Mouse (Mus musculus): ENCODE measurements around the gene Slamf1.

The Slamf1 gene

GRCm38 (mm10) chr1:171791491-171791890, 24.6 kb downstream of the Slamf1 start:
- in situ Hi-C loops (cut with MboI; ENCODE audit: low pct_unique_long_range_greater_than_20kb in 1 of 2, low sequenced_read_pairs in 2 of 2, unreplicated experiment in 1 of 2): no loop called here

GRCm38 (mm10) chr1:171796185-171796584, 29.3 kb downstream of the Slamf1 start:
- in situ Hi-C loops (cut with MboI; ENCODE audit: low pct_unique_long_range_greater_than_20kb in 1 of 2, low sequenced_read_pairs in 2 of 2, unreplicated experiment in 1 of 2): no loop called here

GRCm38 (mm10) chr1:171797840-171798239, 30.9 kb downstream of the Slamf1 start:
- in situ Hi-C loops (cut with MboI; ENCODE audit: low pct_unique_long_range_greater_than_20kb in 1 of 2, low sequenced_read_pairs in 2 of 2, unreplicated experiment in 1 of 2): no loop called here

- in situ Hi-C loops (cut with MboI; ENCODE audit: low pct_unique_long_range_greater_than_20kb in 1 of 2, low sequenced_read_pairs in 2 of 2, unreplicated experiment in 1 of 2): loop anchor here in 1 of 2 experiments (25.0 kb wide), 1 partner anchor 438 kb away; no protein-coding TSS in a partner anchor
Measured at GRCm38 (mm10) chr1:171799648-171800047, 32.7 kb downstream of the Slamf1 start.

GRCm38 (mm10) chr1:171811048-171811447, 44.1 kb downstream of the Slamf1 start:
- in situ Hi-C loops (cut with MboI; ENCODE audit: low pct_unique_long_range_greater_than_20kb in 1 of 2, low sequenced_read_pairs in 2 of 2, unreplicated experiment in 1 of 2): loop anchor here in 1 of 2 experiments (25.0 kb wide), 1 partner anchor 426 kb away; no protein-coding TSS in a partner anchor

GRCm38 (mm10) chr1:171815545-171816439, 48.9 kb downstream of the Slamf1 start:
- in situ Hi-C loops (cut with MboI; ENCODE audit: low pct_unique_long_range_greater_than_20kb in 1 of 2, low sequenced_read_pairs in 2 of 2, unreplicated experiment in 1 of 2): loop anchor here in 1 of 2 experiments (25.0 kb wide), 1 partner anchor 422 kb away; no protein-coding TSS in a partner anchor

GRCm38 (mm10) chr1:171816991-171817390, 50.1 kb downstream of the Slamf1 start:
- in situ Hi-C loops (cut with MboI; ENCODE audit: low pct_unique_long_range_greater_than_20kb in 1 of 2, low sequenced_read_pairs in 2 of 2, unreplicated experiment in 1 of 2): loop anchor here in 1 of 2 experiments (25.0 kb wide), 1 partner anchor 420 kb away; no protein-coding TSS in a partner anchor

- in situ Hi-C loops (cut with MboI; ENCODE audit: low pct_unique_long_range_greater_than_20kb in 1 of 2, low sequenced_read_pairs in 2 of 2, unreplicated experiment in 1 of 2): loop anchor here (10.0 to 25.0 kb wide), 2 partner anchors 173 to 416 kb away; no protein-coding TSS in a partner anchor
Measured at GRCm38 (mm10) chr1:171821331-171821730, 54.4 kb downstream of the Slamf1 start.

- in situ Hi-C loops (cut with MboI; ENCODE audit: low pct_unique_long_range_greater_than_20kb in 1 of 2, low sequenced_read_pairs in 2 of 2, unreplicated experiment in 1 of 2): loop anchor here (10.0 kb wide), 1 partner anchor 169 kb away; no protein-coding TSS in a partner anchor
Measured at GRCm38 (mm10) chr1:171825462-171825861, 58.5 kb downstream of the Slamf1 start.

- in situ Hi-C loops (cut with MboI; ENCODE audit: low pct_unique_long_range_greater_than_20kb in 1 of 2, low sequenced_read_pairs in 2 of 2, unreplicated experiment in 1 of 2): loop anchor here (10.0 kb wide), 1 partner anchor 169 kb away; no protein-coding TSS in a partner anchor
Measured at GRCm38 (mm10) chr1:171826164-171826563, 59.2 kb downstream of the Slamf1 start.

- in situ Hi-C loops (cut with MboI; ENCODE audit: low pct_unique_long_range_greater_than_20kb in 1 of 2, low sequenced_read_pairs in 2 of 2, unreplicated experiment in 1 of 2): loop anchor here (10.0 kb wide), 1 partner anchor 167 kb away; no protein-coding TSS in a partner anchor
Measured at GRCm38 (mm10) chr1:171827674-171828073, 60.7 kb downstream of the Slamf1 start.

- in situ Hi-C loops (cut with MboI; ENCODE audit: low pct_unique_long_range_greater_than_20kb in 1 of 2, low sequenced_read_pairs in 2 of 2, unreplicated experiment in 1 of 2): no loop called here
Measured at GRCm38 (mm10) chr1:171839488-171839887, 72.6 kb downstream of the Slamf1 start, which contains the start of gene Cd84. TSS of gene Cd84 (plus strand) at chr1:171839697.

GRCm38 (mm10) chr1:171840450-171841023, 73.6 kb downstream of the Slamf1 start:
- in situ Hi-C loops (cut with MboI; ENCODE audit: low pct_unique_long_range_greater_than_20kb in 1 of 2, low sequenced_read_pairs in 2 of 2, unreplicated experiment in 1 of 2): no loop called here

- in situ Hi-C loops (cut with MboI; ENCODE audit: low pct_unique_long_range_greater_than_20kb in 1 of 2, low sequenced_read_pairs in 2 of 2, unreplicated experiment in 1 of 2): no loop called here
Measured at GRCm38 (mm10) chr1:171845035-171845754, 78.3 kb downstream of the Slamf1 start.

- in situ Hi-C loops (cut with MboI; ENCODE audit: low pct_unique_long_range_greater_than_20kb in 1 of 2, low sequenced_read_pairs in 2 of 2, unreplicated experiment in 1 of 2): no loop called here
Measured at GRCm38 (mm10) chr1:171848201-171848600, 81.3 kb downstream of the Slamf1 start.

- in situ Hi-C loops (cut with MboI; ENCODE audit: low pct_unique_long_range_greater_than_20kb in 1 of 2, low sequenced_read_pairs in 2 of 2, unreplicated experiment in 1 of 2): no loop called here
Measured at GRCm38 (mm10) chr1:171848757-171849156, 81.8 kb downstream of the Slamf1 start.

GRCm38 (mm10) chr1:171849454-171849853, 82.5 kb downstream of the Slamf1 start:
- in situ Hi-C loops (cut with MboI; ENCODE audit: low pct_unique_long_range_greater_than_20kb in 1 of 2, low sequenced_read_pairs in 2 of 2, unreplicated experiment in 1 of 2): no loop called here
